Mouse (Mus musculus) erythroblast, embryonic 14.5 days (primary cell): Measurements from ENCODE around the gene Cdk14.

Source experiments
- GATA1 ChIP-seq: IDR thresholded peaks from 2 replicates; pipeline ENCODE4 v1.6.1; 2012; ENCODE audit warnings: low read length, inconsistent platforms, mixed read lengths
- TAL1 ChIP-seq: IDR thresholded peaks from 3 replicates; pipeline ENCODE4 v1.6.1; 2012; ENCODE audit warnings: low read length, inconsistent platforms, mixed read lengths

- TF ChIP-seq GATA1: no peak
- TF ChIP-seq TAL1: no peak
These were observed 365.8 kb downstream of the Cdk14 start for GRCm38 (mm10) chr5:5054270-5054669.
